Mouse (Mus musculus) ES-E14 (cell line): ENCODE measurements at regions not wholly inside any gene's neighbourhood (a gene's known extent, or its start where the extent isn't known, plus 50 kb on each side); places are given as distances from the start of the nearest gene placed in this dataset.

Experiments used
- DNase-seq: peaks from one replicate; pipeline ENCODE4 v3.0.0-alpha.2; 2013; ENCODE audit warnings: low read depth, low spot score
- H3K27ac ChIP-seq: 2 replicates; pipeline ENCODE4 v1.5.1; 2012; ENCODE audit warnings: low read depth, mild to moderate bottlenecking, low read length, moderate library complexity, mixed read lengths; ENCODE audit not compliant: poor library complexity, insufficient read depth, severe bottlenecking
- H3K36me3 ChIP-seq: 2 replicates; pipeline ENCODE4 v1.6.1; 2012; ENCODE audit warnings: mild to moderate bottlenecking, low read length, moderate library complexity, mixed read lengths; ENCODE audit not compliant: control insufficient read depth, poor library complexity, insufficient read depth, severe bottlenecking
- H3K4me1 ChIP-seq, 2 experiments: fragments of 150-350 bp in 1 of 2; sonication (generic) in 1 of 2; 2 replicates each; pipeline ENCODE4 v1.6.1; 2012; ENCODE audit warnings: low read length in 2 of 2, mild to moderate bottlenecking in 1 of 2, mixed read lengths in 1 of 2; ENCODE audit not compliant: control insufficient read depth in 2 of 2, insufficient read depth in 2 of 2, poor library complexity in 1 of 2
- H3K4me3 ChIP-seq, 2 experiments: fragments of 150-350 bp in 1 of 2; sonication (generic) in 1 of 2; 2 replicates each; pipeline ENCODE4 v1.5.1; 2012; ENCODE audit warnings: low read length in 2 of 2, low read depth in 1 of 2, mild to moderate bottlenecking in 1 of 2, mixed read lengths in 1 of 2; ENCODE audit not compliant: insufficient read depth in 1 of 2, poor library complexity in 1 of 2, severe bottlenecking in 1 of 2
- H3K9ac ChIP-seq: 2 replicates; pipeline ENCODE4 v1.6.1; 2012; ENCODE audit warnings: low read depth, mild to moderate bottlenecking, low read length, mixed read lengths; ENCODE audit not compliant: poor library complexity, insufficient read depth, severe bottlenecking
- H3K9me3 ChIP-seq: fragments of 150-350 bp; sonication (generic); 2 replicates; pipeline ENCODE4 v1.6.1; 2012; ENCODE audit warnings: low read depth, mild to moderate bottlenecking, low read length; ENCODE audit not compliant: control insufficient read depth, insufficient read depth
- CHD2 ChIP-seq: IDR thresholded peaks from 2 replicates; pipeline ENCODE4 v1.6.1; 2014; ENCODE audit warnings: mild to moderate bottlenecking, low read depth, low read length, inconsistent platforms
- HCFC1 ChIP-seq: IDR thresholded peaks from 2 replicates; pipeline ENCODE4 v1.6.1; 2012; ENCODE audit warnings: low read length, inconsistent platforms, borderline replicate concordance; ENCODE audit not compliant: insufficient read depth
- MAFK ChIP-seq: IDR thresholded peaks from 2 replicates; pipeline ENCODE4 v1.6.1; 2014; ENCODE audit warnings: mild to moderate bottlenecking, low read depth, low read length, inconsistent platforms; ENCODE audit not compliant: insufficient read depth
- ZC3H11A ChIP-seq: IDR thresholded peaks from 2 replicates; pipeline ENCODE4 v1.6.1; 2012; ENCODE audit warnings: low read depth, mild to moderate bottlenecking, inconsistent platforms, low read length, borderline replicate concordance
- ZNF384 ChIP-seq: IDR thresholded peaks from 2 replicates; pipeline ENCODE4 v1.6.1; 2012; ENCODE audit warnings: low read depth, low read length, inconsistent platforms
- in situ Hi-C, 2 experiments: fragments of 600-800 bp; cut with MboI; formaldehyde crosslinking; loops; one replicate each; pipeline ENCODE4 v1.15.1; 2025; ENCODE audit warnings: low sequenced_read_pairs in 2 of 2, inconsistent platforms in 1 of 2; ENCODE audit not compliant: unreplicated experiment in 2 of 2

- in situ Hi-C loops = no loop called here
- Histone ChIP-seq H3K36me3 (no peaks in the 10 kb centered on the region), H3K9me3 (no peaks in the 10 kb centered on the region), H3K27ac (no peak overlapping the region), H3K9ac (no peak overlapping the region), H3K4me3 (no peak overlapping the region), H3K4me1 (peaks cover 0 to 2% of the 10 kb centered on the region in 2 experiments; a peak in 1 of 4 replicates)
- DNase-seq = no peak
- TF ChIP-seq CHD2 (no peak), MAFK (no peak), ZC3H11A (no peak), HCFC1 (no peak), ZNF384 (no peak)
Measured at GRCm38 (mm10) chr7:117755830-117756229, 360.2 kb downstream of the Rps15a start.

GRCm38 (mm10) chr7:117753296-117753695, 362.7 kb downstream of the Rps15a start:
- in situ Hi-C loops = no loop called here
- TF ChIP-seq ZNF384 (no peak), HCFC1 (no peak), ZC3H11A (no peak), CHD2 (no peak), MAFK (no peak)
- no peak for DNase-seq
- H3K36me3 ChIP-seq = no peaks in the 10 kb centered on the region
- no peaks in the 10 kb centered on the region for H3K9me3 ChIP-seq
- peaks cover 0 to 2% of the 10 kb centered on the region in 2 experiments; a peak in 1 of 4 replicates for H3K4me1 ChIP-seq
- no peak overlapping the region for H3K4me3 ChIP-seq
- no peak overlapping the region for H3K9ac ChIP-seq
- H3K27ac ChIP-seq = no peak overlapping the region

- no peak overlapping the region for H3K27ac ChIP-seq
- TF ChIP-seq ZNF384 = no peak
- no peak for TF ChIP-seq HCFC1
- no peak for TF ChIP-seq CHD2
- no peak for TF ChIP-seq MAFK
- no peak for TF ChIP-seq ZC3H11A
- in situ Hi-C loops = no loop called here
- no peaks in the 10 kb centered on the region for H3K9me3 ChIP-seq
- H3K36me3 ChIP-seq = no peaks in the 10 kb centered on the region
- peaks cover 0 to 2% of the 10 kb centered on the region in 2 experiments; a peak in 1 of 4 replicates for H3K4me1 ChIP-seq
- H3K9ac ChIP-seq = no peak overlapping the region
- no peak for DNase-seq
- H3K4me3 ChIP-seq = no peak overlapping the region
Measured at GRCm38 (mm10) chr7:117752302-117753185, 363.4 kb downstream of the Rps15a start.

- no peak overlapping the region for H3K27ac ChIP-seq
- H3K9me3 ChIP-seq = no peaks in the 10 kb centered on the region
- TF ChIP-seq MAFK (no peak), ZNF384 (no peak), ZC3H11A (no peak), HCFC1 (no peak), CHD2 (no peak)
- in situ Hi-C loops = no loop called here
- no peak overlapping the region for H3K9ac ChIP-seq
- no peaks in the 10 kb centered on the region for H3K4me1 ChIP-seq
- no peaks in the 10 kb centered on the region for H3K36me3 ChIP-seq
- DNase-seq = no peak
- no peak overlapping the region for H3K4me3 ChIP-seq
Measured at GRCm38 (mm10) chr7:117747991-117748390, 367.2 kb downstream of the Xylt1 start.

GRCm38 (mm10) chr7:117746393-117746792, 365.6 kb downstream of the Xylt1 start:
- in situ Hi-C loops = no loop called here
- Histone ChIP-seq H3K9me3 (no peaks in the 10 kb centered on the region), H3K4me3 (no peak overlapping the region), H3K27ac (no peak overlapping the region), H3K9ac (no peak overlapping the region), H3K36me3 (no peaks in the 10 kb centered on the region), H3K4me1 (no peaks in the 10 kb centered on the region)
- no peak for DNase-seq
- TF ChIP-seq HCFC1 (no peak), CHD2 (no peak), ZC3H11A (no peak), ZNF384 (no peak), MAFK (no peak)
